Mouse (Mus musculus) embryonic fibroblast, embryonic 13.5 days (primary cell): ENCODE data around the gene Ggcx.

Experiments
- CTCF ChIP-seq: IDR thresholded peaks from 2 replicates; pipeline ENCODE4 v1.5.1; 2011; ENCODE audit warnings: mild to moderate bottlenecking, control low read depth, low read length, moderate library complexity, borderline replicate concordance; ENCODE audit not compliant: insufficient read depth
- POLR2A ChIP-seq: IDR thresholded peaks from 2 replicates; pipeline ENCODE4 v1.6.1; 2011; ENCODE audit warnings: low read depth, mild to moderate bottlenecking, control low read depth, low read length, moderate library complexity

DNA sequence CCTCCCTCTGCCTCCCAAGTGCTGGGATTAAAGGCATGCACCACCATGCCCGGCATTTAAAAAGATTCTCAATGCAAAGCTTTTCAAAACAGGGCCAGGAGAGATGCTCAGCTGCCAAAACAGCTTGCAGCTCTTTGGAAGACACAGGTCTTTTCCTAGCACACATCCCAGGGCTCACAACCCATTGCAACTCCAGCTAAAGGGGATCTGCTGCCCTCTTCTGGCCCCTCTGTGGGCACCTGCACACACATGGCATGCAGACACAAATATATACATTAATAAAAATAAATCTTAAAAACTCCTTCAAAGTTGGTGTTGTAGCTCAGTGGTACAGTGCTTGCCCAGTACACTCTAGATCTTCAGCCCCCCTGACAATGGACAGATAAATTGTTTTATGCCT lies 4.1 kb upstream of the Ggcx start:
- TF ChIP-seq CTCF (no peak), POLR2A (no peak)
